Mouse (Mus musculus): ENCODE measurements around the gene Naa10. TPM values are rescaled to one million over a fixed set of nuclear protein-coding genes. Genes with fewer than 3 reads are reported as not detected.
A peak's percentile ranks its signal among the peaks of the same experiment; 100 is the strongest.

Naa10 gene
- 170 and 184 TPM in 2 replicates for polyA plus RNA-seq (2015; fragmentation: Nextera tagmentation; extraction: Ambion mirVana)

GRCm38 (mm10) chrX:73921823-73922549 lies at the start of gene Naa10, which contains the start of gene Arhgap4:
Naa10 (minus strand) TSS chrX:73921944.
Arhgap4 (minus strand) TSS chrX:73921870.
- H3K36me3 ChIP-seq (ENCODE audit: control insufficient read depth, insufficient read depth, low read length), result no peaks in the 10 kb centered on the region
- H3K27me3 ChIP-seq (replicated peaks; ENCODE audit: control insufficient read depth, insufficient read depth, low read length), result no peaks in the 10 kb centered on the region
- H3K9ac ChIP-seq (ENCODE audit: low read depth, low read length), result peak within 1 kb of the TSS; percentile 75
- 16% methylated on average over 41 of the region's 43 CpGs for WGBS
- H3K4me3 ChIP-seq (ENCODE audit: low read length), result peak within 1 kb of the TSS; percentile 59
- peak; percentile 98 for ATAC-seq
- H3K4me1 ChIP-seq (ENCODE audit: control insufficient read depth, insufficient read depth, low read length), result no peaks in the 10 kb centered on the region
- peak within 1 kb of the TSS; percentile 78 for H3K27ac ChIP-seq (ENCODE audit: low read length)
- no peaks in the 10 kb centered on the region for H3K9me3 ChIP-seq (ENCODE audit: control insufficient read depth, low read length)
- H3K4me2 ChIP-seq (ENCODE audit: low read depth, low read length), result peak within 1 kb of the TSS; percentile 66

- Histone ChIP-seq H3K27me3 (replicated peaks; ENCODE audit: control insufficient read depth, insufficient read depth, low read length) (no peaks in the 10 kb centered on the region), H3K4me2 (ENCODE audit: low read depth, low read length) (no peak overlapping the region), H3K9me3 (ENCODE audit: control insufficient read depth, low read length) (no peaks in the 10 kb centered on the region), H3K9ac (ENCODE audit: low read depth, low read length) (no peak overlapping the region), H3K36me3 (ENCODE audit: control insufficient read depth, insufficient read depth, low read length) (no peaks in the 10 kb centered on the region), H3K4me3 (ENCODE audit: low read length) (no peak overlapping the region), H3K4me1 (ENCODE audit: control insufficient read depth, insufficient read depth, low read length) (no peaks in the 10 kb centered on the region), H3K27ac (ENCODE audit: low read length) (no peak overlapping the region)
- ATAC-seq, result no peak
Measured at GRCm38 (mm10) chrX:73970781-73971180, 49.0 kb upstream of the Naa10 start.

GRCm38 (mm10) chrX:73969729-73970128 lies 48.0 kb upstream of the Naa10 start:
- 82% methylated on average over 2 of the region's 2 CpGs for WGBS
- H3K4me1 ChIP-seq (ENCODE audit: control insufficient read depth, insufficient read depth, low read length), result no peaks in the 10 kb centered on the region
- H3K27ac ChIP-seq (ENCODE audit: low read length), result no peak overlapping the region
- H3K27me3 ChIP-seq (replicated peaks; ENCODE audit: control insufficient read depth, insufficient read depth, low read length), result no peaks in the 10 kb centered on the region
- H3K9me3 ChIP-seq (ENCODE audit: control insufficient read depth, low read length), result no peaks in the 10 kb centered on the region
- H3K4me2 ChIP-seq (ENCODE audit: low read depth, low read length), result no peak overlapping the region
- no peak overlapping the region for H3K9ac ChIP-seq (ENCODE audit: low read depth, low read length)
- no peak overlapping the region for H3K4me3 ChIP-seq (ENCODE audit: low read length)
- no peak for ATAC-seq
- no peaks in the 10 kb centered on the region for H3K36me3 ChIP-seq (ENCODE audit: control insufficient read depth, insufficient read depth, low read length)

- H3K4me3 ChIP-seq (ENCODE audit: low read length), result no peak overlapping the region
- no peaks in the 10 kb centered on the region for H3K4me1 ChIP-seq (ENCODE audit: control insufficient read depth, insufficient read depth, low read length)
- no peaks in the 10 kb centered on the region for H3K36me3 ChIP-seq (ENCODE audit: control insufficient read depth, insufficient read depth, low read length)
- H3K4me2 ChIP-seq (ENCODE audit: low read depth, low read length), result no peak overlapping the region
- no peak overlapping the region for H3K9ac ChIP-seq (ENCODE audit: low read depth, low read length)
- no peaks in the 10 kb centered on the region for H3K27me3 ChIP-seq (replicated peaks; ENCODE audit: control insufficient read depth, insufficient read depth, low read length)
- no peaks in the 10 kb centered on the region for H3K9me3 ChIP-seq (ENCODE audit: control insufficient read depth, low read length)
- 86% methylated on average over 1 of the region's 1 CpGs for WGBS
- H3K27ac ChIP-seq (ENCODE audit: low read length), result no peak overlapping the region
- ATAC-seq, result no peak
Measured at GRCm38 (mm10) chrX:73969167-73969566, 47.4 kb upstream of the Naa10 start.

- 11% methylated on average over 52 of the region's 60 CpGs for WGBS
- Histone ChIP-seq H3K36me3 (ENCODE audit: control insufficient read depth, insufficient read depth, low read length) (no peaks in the 10 kb centered on the region), H3K4me1 (ENCODE audit: control insufficient read depth, insufficient read depth, low read length) (peaks cover 9% of the 10 kb centered on the region), H3K4me3 (ENCODE audit: low read length) (peak overlapping the region; percentile 70), H3K9ac (ENCODE audit: low read depth, low read length) (peak overlapping the region; percentile 78), H3K27me3 (replicated peaks; ENCODE audit: control insufficient read depth, insufficient read depth, low read length) (no peaks in the 10 kb centered on the region), H3K27ac (ENCODE audit: low read length) (peak overlapping the region; percentile 99), H3K9me3 (ENCODE audit: control insufficient read depth, low read length) (no peaks in the 10 kb centered on the region), H3K4me2 (ENCODE audit: low read depth, low read length) (peak overlapping the region; percentile 49)
- peak; percentile 85 for ATAC-seq
Measured at GRCm38 (mm10) chrX:73967177-73968075, 45.7 kb upstream of the Naa10 start.

GRCm38 (mm10) chrX:73966248-73967176 lies 44.8 kb upstream of the Naa10 start, which contains the start of gene Hcfc1:
Hcfc1 (minus strand) TSS chrX:73966357.
- Histone ChIP-seq H3K36me3 (ENCODE audit: control insufficient read depth, insufficient read depth, low read length) (no peaks in the 10 kb centered on the region), H3K4me3 (ENCODE audit: low read length) (peak within 1 kb of the TSS; percentile 70), H3K9ac (ENCODE audit: low read depth, low read length) (peak within 1 kb of the TSS; percentile 78), H3K27me3 (replicated peaks; ENCODE audit: control insufficient read depth, insufficient read depth, low read length) (no peaks in the 10 kb centered on the region), H3K9me3 (ENCODE audit: control insufficient read depth, low read length) (no peaks in the 10 kb centered on the region), H3K4me2 (ENCODE audit: low read depth, low read length) (peak within 1 kb of the TSS; percentile 49), H3K27ac (ENCODE audit: low read length) (peak within 1 kb of the TSS; percentile 99), H3K4me1 (ENCODE audit: control insufficient read depth, insufficient read depth, low read length) (peaks cover 12% of the 10 kb centered on the region)
- ATAC-seq, result peak; percentile 73
- WGBS, result 11% methylated on average over 55 of the region's 58 CpGs

GRCm38 (mm10) chrX:73965307-73965706 lies 43.6 kb upstream of the Naa10 start:
- Histone ChIP-seq H3K4me1 (ENCODE audit: control insufficient read depth, insufficient read depth, low read length) (peaks cover 12% of the 10 kb centered on the region), H3K4me3 (ENCODE audit: low read length) (peak overlapping the region; percentile 70), H3K4me2 (ENCODE audit: low read depth, low read length) (peak overlapping the region; percentile 49), H3K27ac (ENCODE audit: low read length) (peak overlapping the region; percentile 99), H3K36me3 (ENCODE audit: control insufficient read depth, insufficient read depth, low read length) (no peaks in the 10 kb centered on the region), H3K9me3 (ENCODE audit: control insufficient read depth, low read length) (no peaks in the 10 kb centered on the region), H3K27me3 (replicated peaks; ENCODE audit: control insufficient read depth, insufficient read depth, low read length) (no peaks in the 10 kb centered on the region), H3K9ac (ENCODE audit: low read depth, low read length) (peak overlapping the region; percentile 78)
- 15% methylated on average over 19 of the region's 20 CpGs for WGBS
- no peak for ATAC-seq

- Histone ChIP-seq H3K36me3 (ENCODE audit: control insufficient read depth, insufficient read depth, low read length) (no peaks in the 10 kb centered on the region), H3K9me3 (ENCODE audit: control insufficient read depth, low read length) (no peaks in the 10 kb centered on the region), H3K4me1 (ENCODE audit: control insufficient read depth, insufficient read depth, low read length) (peaks cover 12% of the 10 kb centered on the region), H3K9ac (ENCODE audit: low read depth, low read length) (peak overlapping the region; percentile 78), H3K4me3 (ENCODE audit: low read length) (peak overlapping the region; percentile 70), H3K27me3 (replicated peaks; ENCODE audit: control insufficient read depth, insufficient read depth, low read length) (no peaks in the 10 kb centered on the region), H3K27ac (ENCODE audit: low read length) (peak overlapping the region; percentile 20; the same call in 1 of the 2 replicates), H3K4me2 (ENCODE audit: low read depth, low read length) (peak overlapping the region; percentile 49)
- ATAC-seq, result peak; percentile 30; the same call in 1 of the 2 replicates
- 27% methylated on average over 3 of the region's 3 CpGs for WGBS
Measured at GRCm38 (mm10) chrX:73964363-73964762, 42.6 kb upstream of the Naa10 start.

All from intestine, embryonic 16.5 days (tissue).